Mouse (Mus musculus) central nervous system, embryonic 11.5 days (tissue): ENCODE measurements around the gene Pttg1. TPM values are rescaled to one million over a fixed set of nuclear protein-coding genes. Genes with fewer than 3 reads are reported as not detected.

Source experiments
- polyA plus RNA-seq: library from polyadenylated mRNA; depleted of rRNA; stranded (reverse); fragments of >200 nt; gene quantifications from 2 replicates; pipeline ENCODE4 v1.2.3, GENCODE M21; 2012; rRNA removed

Gene Pttg1
- 60.1 and 127 TPM in 2 replicates for polyA plus RNA-seq

GRCm38 (mm10) chr11:43425824-43426413, at the start of gene Pttg1:
Gene Pttg1, minus strand, starts transcription at chr11:43426251.

DNA sequence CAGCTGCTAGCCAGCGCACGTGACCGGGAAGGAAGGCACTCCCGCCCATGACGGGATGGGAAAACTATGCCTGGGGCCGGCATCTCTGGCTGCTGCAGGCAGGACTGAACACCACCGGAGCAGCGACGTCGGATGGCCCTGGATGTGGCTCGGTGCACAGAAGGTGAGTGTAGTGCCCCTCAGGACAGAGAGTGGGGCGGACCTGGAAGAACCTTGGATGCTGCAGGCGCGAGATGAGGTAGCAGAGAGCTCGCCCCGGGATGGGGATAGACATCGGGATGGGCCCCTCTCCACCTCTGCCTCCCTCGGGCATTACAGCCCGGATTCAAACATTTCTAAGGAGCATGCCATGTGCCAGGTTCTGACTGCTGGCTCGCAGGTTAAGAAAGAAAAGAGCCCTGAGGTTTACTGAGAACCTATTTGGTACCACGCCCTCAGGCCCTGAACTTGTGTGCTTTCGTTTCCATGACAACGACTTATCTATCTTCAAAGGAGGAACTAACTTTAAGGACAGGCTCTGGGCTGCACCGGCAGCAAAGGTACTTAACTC, 48.2 kb upstream of the Pttg1 start, which contains the start of gene C1qtnf2:
Gene C1qtnf2 (plus strand): TSS at position 52 of the 550 bp plus-strand sequence.

DNA sequence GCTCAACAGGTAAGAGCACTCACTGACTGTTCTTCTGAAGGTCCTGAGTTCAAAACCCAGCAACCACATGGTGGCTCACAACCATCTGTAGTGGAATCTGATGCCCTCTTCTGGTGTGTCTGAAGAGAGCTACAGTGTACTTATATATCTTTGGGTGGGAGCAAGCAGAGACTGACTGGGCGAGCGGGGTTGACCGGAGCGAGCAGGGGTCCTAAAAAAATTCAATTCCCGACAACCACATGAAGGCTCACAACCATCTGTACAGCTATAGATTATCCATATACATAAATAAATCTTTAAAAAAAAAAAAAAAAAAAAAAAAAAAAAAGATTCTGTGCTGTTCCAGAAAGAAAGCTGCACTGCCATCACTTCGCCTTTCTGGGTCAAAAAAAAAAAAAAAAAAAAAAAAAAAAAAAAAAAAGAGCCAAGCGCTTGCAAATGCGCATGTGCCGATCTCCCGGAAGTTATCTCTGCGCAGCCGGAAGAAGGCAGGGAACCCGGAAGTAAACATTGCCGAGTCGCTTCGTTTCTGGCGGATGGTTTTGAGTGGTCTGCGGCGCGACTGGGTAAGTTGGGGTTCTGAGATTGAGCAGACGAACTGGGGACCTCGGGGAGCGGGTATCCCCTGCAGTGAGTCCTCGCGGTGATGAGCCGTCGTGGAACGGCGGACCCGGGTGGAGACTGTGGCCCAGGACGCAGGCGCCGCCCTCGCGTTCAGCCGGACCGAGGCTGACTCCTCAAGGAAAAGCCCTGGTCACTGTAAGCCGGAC, 7.4 kb upstream of the Pttg1 start, which contains the start of gene Slu7:
Gene Slu7 (plus strand): TSS at position 491 of the 770 bp plus-strand sequence.

Other genes with a start within 250 kb of the Pttg1 start
- 20.4 and 27.7 TPM in 2 replicates for gene Slu7, start 7.5 kb upstream of the Pttg1 start, polyA plus RNA-seq
- gene C1qtnf2, start 48.0 kb upstream of the Pttg1 start, polyA plus RNA-seq: 2.5 and 2.7 TPM in 2 replicates
- gene Ccnjl, start 102.5 kb upstream of the Pttg1 start, polyA plus RNA-seq: 17.2 and 26.0 TPM in 2 replicates
- gene 4933415A04Rik, start 160.8 kb upstream of the Pttg1 start, polyA plus RNA-seq: 2.1 and 2.8 TPM in 2 replicates
- not detected in 2 replicates for gene Fabp6, start 175.3 kb upstream of the Pttg1 start, polyA plus RNA-seq